Mouse (Mus musculus): ENCODE measurements around the gene Zfp511. TPM values are rescaled to one million over a fixed set of nuclear protein-coding genes. Genes with fewer than 3 reads are reported as not detected.
A peak's percentile ranks its signal among the peaks of the same experiment; 100 is the strongest.

The Zfp511 gene
- polyA plus RNA-seq, 1 experiment from 2014 or later, result 42.6 TPM

DNA sequence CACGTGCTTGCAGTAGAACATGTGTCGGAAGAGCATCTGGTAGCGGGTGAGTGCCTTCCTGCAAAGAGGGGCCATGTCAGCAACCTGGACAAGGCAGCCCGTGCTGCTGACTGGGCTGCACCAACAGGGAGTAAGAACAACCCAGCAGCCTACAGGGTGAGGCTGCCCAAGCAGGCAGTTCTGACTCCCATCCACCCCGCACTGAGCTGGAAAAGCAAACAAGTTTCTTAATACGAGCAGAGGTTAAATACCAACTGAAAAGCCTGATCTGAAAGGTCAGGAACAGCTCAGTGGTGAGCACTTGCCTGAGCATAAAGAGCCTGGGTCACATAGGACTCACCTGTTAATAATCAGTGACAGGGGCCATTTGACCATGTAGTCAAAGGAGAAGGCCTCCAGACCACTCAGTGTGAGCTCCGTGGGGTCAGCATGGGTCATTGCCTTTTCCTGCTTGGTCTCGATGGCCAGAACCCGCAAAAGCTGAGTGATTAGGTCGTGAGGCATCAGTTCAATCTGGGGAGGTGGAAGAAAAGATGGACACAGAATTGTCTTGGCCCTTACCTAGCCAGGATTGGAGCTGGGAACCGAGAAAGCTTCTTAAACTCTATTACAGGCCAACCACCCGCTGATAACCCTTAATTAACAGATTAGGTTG, 35.0 kb upstream of the Zfp511 start:
- Histone ChIP-seq H3K27me3 (ENCODE audit: control insufficient read depth, insufficient read depth, low read length) (no peaks in the 10 kb centered on the region), H3K9me3 (ENCODE audit: control insufficient read depth, low read length) (no peaks in the 10 kb centered on the region), H3K9ac (ENCODE audit: low read length) (no peak overlapping the region), H3K36me3 (ENCODE audit: control insufficient read depth, insufficient read depth, low read length) (peaks cover 28% of the 10 kb centered on the region), H3K4me3 (ENCODE audit: low read depth, low read length) (no peak overlapping the region), H3K27ac (ENCODE audit: low read depth, low read length) (no peak overlapping the region), H3K4me1 (replicated peaks; ENCODE audit: control insufficient read depth, insufficient read depth, low read length) (no peaks in the 10 kb centered on the region), H3K4me2 (ENCODE audit: low read depth, low read length, severe bottlenecking) (no peak overlapping the region)
- 45% methylated on average over 12 of the region's 12 CpGs for WGBS
- ATAC-seq (replicated peaks; ENCODE audit: low FRiP score) (no peak), DNase-seq (ENCODE audit: low spot score) (no peak)

DNA sequence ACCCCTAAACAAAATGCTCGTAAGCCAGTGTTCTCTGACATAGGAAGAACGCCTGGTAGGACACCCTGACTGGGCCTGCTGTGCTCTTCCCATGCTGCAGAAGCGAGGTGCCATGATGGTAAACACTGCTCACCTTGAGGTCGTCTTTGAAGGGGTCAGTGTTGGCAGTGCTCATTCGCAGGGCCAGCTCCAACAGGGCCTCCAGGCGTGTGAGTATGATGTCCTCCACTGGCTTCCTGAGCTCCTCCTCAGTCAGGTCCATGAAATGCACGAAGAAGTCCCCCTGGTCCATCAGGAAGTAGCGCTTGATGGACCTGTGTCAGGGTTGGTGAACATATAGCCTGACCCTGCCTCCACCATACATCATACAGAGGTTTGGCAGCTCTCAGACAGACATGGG, 31.5 kb upstream of the Zfp511 start:
- H3K36me3 ChIP-seq (ENCODE audit: control insufficient read depth, insufficient read depth, low read length), result peaks cover 21% of the 10 kb centered on the region
- no peak overlapping the region for H3K4me3 ChIP-seq (ENCODE audit: low read depth, low read length)
- no peaks in the 10 kb centered on the region for H3K4me1 ChIP-seq (replicated peaks; ENCODE audit: control insufficient read depth, insufficient read depth, low read length)
- H3K27me3 ChIP-seq (ENCODE audit: control insufficient read depth, insufficient read depth, low read length), result no peaks in the 10 kb centered on the region
- H3K9ac ChIP-seq (ENCODE audit: low read length), result no peak overlapping the region
- no peak overlapping the region for H3K4me2 ChIP-seq (ENCODE audit: low read depth, low read length, severe bottlenecking)
- no peak for ATAC-seq (replicated peaks; ENCODE audit: low FRiP score)
- WGBS, result 88% methylated on average over 8 of the region's 8 CpGs
- DNase-seq (ENCODE audit: low spot score), result no peak
- no peak overlapping the region for H3K27ac ChIP-seq (ENCODE audit: low read depth, low read length)
- H3K9me3 ChIP-seq (ENCODE audit: control insufficient read depth, low read length), result no peaks in the 10 kb centered on the region

GRCm38 (mm10) chr7:140006861-140007611, 29.2 kb upstream of the Zfp511 start:
- ATAC-seq (replicated peaks; ENCODE audit: low FRiP score) (no peak), DNase-seq (ENCODE audit: low spot score) (peak; percentile 30)
- Histone ChIP-seq H3K9ac (ENCODE audit: low read length) (no peak overlapping the region), H3K9me3 (ENCODE audit: control insufficient read depth, low read length) (no peaks in the 10 kb centered on the region), H3K36me3 (ENCODE audit: control insufficient read depth, insufficient read depth, low read length) (peaks cover 10% of the 10 kb centered on the region), H3K4me3 (ENCODE audit: low read depth, low read length) (no peak overlapping the region), H3K4me2 (ENCODE audit: low read depth, low read length, severe bottlenecking) (no peak overlapping the region), H3K27ac (ENCODE audit: low read depth, low read length) (no peak overlapping the region), H3K4me1 (replicated peaks; ENCODE audit: control insufficient read depth, insufficient read depth, low read length) (no peaks in the 10 kb centered on the region), H3K27me3 (ENCODE audit: control insufficient read depth, insufficient read depth, low read length) (no peaks in the 10 kb centered on the region)
- 93% methylated on average over 9 of the region's 9 CpGs for WGBS

DNA sequence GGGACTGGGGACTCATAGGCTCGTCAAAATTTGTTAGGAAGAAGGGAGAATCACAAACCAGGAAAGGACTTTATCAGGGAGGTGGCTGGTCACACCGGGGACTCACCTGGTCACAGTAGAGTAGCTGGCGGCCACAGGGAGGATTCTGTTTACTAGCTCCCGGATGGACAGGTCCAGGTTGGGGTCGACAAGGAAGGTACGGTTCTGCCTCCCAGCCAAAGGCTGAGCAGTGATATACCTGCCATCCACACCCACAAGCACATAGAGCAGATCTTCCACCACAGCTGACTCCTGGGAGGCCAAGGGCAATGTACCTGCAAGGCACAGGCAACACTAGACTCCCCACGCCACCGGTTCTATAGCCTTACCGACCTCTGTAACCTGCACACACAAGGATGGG, 28.4 kb upstream of the Zfp511 start:
- no peak overlapping the region for H3K9ac ChIP-seq (ENCODE audit: low read length)
- no peaks in the 10 kb centered on the region for H3K9me3 ChIP-seq (ENCODE audit: control insufficient read depth, low read length)
- ATAC-seq (replicated peaks; ENCODE audit: low FRiP score), result no peak
- H3K4me2 ChIP-seq (ENCODE audit: low read depth, low read length, severe bottlenecking), result no peak overlapping the region
- WGBS, result 94% methylated on average over 9 of the region's 9 CpGs
- no peaks in the 10 kb centered on the region for H3K4me1 ChIP-seq (replicated peaks; ENCODE audit: control insufficient read depth, insufficient read depth, low read length)
- H3K27me3 ChIP-seq (ENCODE audit: control insufficient read depth, insufficient read depth, low read length), result no peaks in the 10 kb centered on the region
- H3K36me3 ChIP-seq (ENCODE audit: control insufficient read depth, insufficient read depth, low read length), result peaks cover 10% of the 10 kb centered on the region
- no peak for DNase-seq (ENCODE audit: low spot score)
- no peak overlapping the region for H3K4me3 ChIP-seq (ENCODE audit: low read depth, low read length)
- no peak overlapping the region for H3K27ac ChIP-seq (ENCODE audit: low read depth, low read length)

DNA sequence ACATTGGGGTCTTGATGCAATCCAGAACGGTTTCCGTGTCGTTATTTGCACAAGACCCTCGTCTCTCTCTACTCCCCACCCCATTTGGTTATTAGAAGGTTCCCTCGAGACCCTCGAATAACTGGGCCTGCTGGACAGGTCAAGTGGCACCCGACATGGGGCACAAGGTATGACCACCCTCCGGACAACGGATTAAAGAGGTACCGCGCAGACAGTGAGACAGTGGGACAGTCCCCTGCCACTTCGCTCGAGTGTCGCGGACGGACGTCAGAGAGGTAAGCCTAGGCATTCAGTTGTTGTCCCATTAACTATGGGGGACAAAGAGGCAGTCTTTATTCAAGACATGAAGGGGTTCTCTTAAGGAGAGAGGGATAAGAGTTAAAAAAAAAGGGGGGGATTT, 24.9 kb upstream of the Zfp511 start:
- Histone ChIP-seq H3K9ac (ENCODE audit: low read length) (no peak overlapping the region), H3K36me3 (ENCODE audit: control insufficient read depth, insufficient read depth, low read length) (no peaks in the 10 kb centered on the region; the same call in 1 of the 2 replicates), H3K27ac (ENCODE audit: low read depth, low read length) (no peak overlapping the region), H3K4me3 (ENCODE audit: low read depth, low read length) (no peak overlapping the region), H3K27me3 (ENCODE audit: control insufficient read depth, insufficient read depth, low read length) (no peaks in the 10 kb centered on the region), H3K4me2 (ENCODE audit: low read depth, low read length, severe bottlenecking) (no peak overlapping the region), H3K4me1 (replicated peaks; ENCODE audit: control insufficient read depth, insufficient read depth, low read length) (no peaks in the 10 kb centered on the region), H3K9me3 (ENCODE audit: control insufficient read depth, low read length) (no peaks in the 10 kb centered on the region; the same call in 1 of the 2 replicates)
- DNase-seq (ENCODE audit: low spot score) (no peak), ATAC-seq (replicated peaks; ENCODE audit: low FRiP score) (no peak)
- WGBS, result 95% methylated on average over 17 of the region's 17 CpGs

GRCm38 (mm10) chr7:140031771-140032170, 4.4 kb upstream of the Zfp511 start:
- no peak overlapping the region for H3K4me2 ChIP-seq (ENCODE audit: low read depth, low read length, severe bottlenecking)
- no peak for ATAC-seq (replicated peaks; ENCODE audit: low FRiP score)
- no peak for DNase-seq (ENCODE audit: low spot score)
- WGBS, result 94% methylated on average over 12 of the region's 12 CpGs
- no peak overlapping the region for H3K9ac ChIP-seq (ENCODE audit: low read length)
- no peaks in the 10 kb centered on the region; the same call in 1 of the 2 replicates for H3K4me1 ChIP-seq (replicated peaks; ENCODE audit: control insufficient read depth, insufficient read depth, low read length)
- H3K36me3 ChIP-seq (ENCODE audit: control insufficient read depth, insufficient read depth, low read length), result peaks cover 29% of the 10 kb centered on the region
- H3K9me3 ChIP-seq (ENCODE audit: control insufficient read depth, low read length), result no peaks in the 10 kb centered on the region
- H3K27ac ChIP-seq (ENCODE audit: low read depth, low read length), result no peak overlapping the region
- no peak overlapping the region for H3K4me3 ChIP-seq (ENCODE audit: low read depth, low read length)
- no peaks in the 10 kb centered on the region for H3K27me3 ChIP-seq (ENCODE audit: control insufficient read depth, insufficient read depth, low read length)

DNA sequence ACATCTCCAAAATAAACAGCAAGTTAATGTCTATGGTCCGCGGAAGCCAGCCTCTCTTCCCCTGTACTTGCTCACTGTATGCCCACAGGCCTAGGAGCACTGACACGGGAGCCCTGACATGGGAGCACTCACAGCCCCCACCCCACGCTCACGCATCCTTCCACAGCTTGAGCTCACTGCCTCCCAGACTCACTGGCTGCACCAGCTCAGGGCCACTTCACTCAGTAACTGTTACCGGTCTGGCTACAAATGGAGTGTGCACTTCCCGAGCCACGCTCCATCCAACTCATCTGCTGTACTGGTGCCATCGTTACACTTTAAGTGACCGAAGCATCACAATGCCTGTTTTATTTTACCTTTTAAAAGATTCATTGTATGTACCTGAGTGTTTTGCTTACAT, 3.8 kb upstream of the Zfp511 start:
- no peak overlapping the region for H3K4me3 ChIP-seq (ENCODE audit: low read depth, low read length)
- H3K27ac ChIP-seq (ENCODE audit: low read depth, low read length), result no peak overlapping the region
- H3K27me3 ChIP-seq (ENCODE audit: control insufficient read depth, insufficient read depth, low read length), result no peaks in the 10 kb centered on the region
- ATAC-seq (replicated peaks; ENCODE audit: low FRiP score) (no peak), DNase-seq (ENCODE audit: low spot score) (no peak)
- H3K4me1 ChIP-seq (replicated peaks; ENCODE audit: control insufficient read depth, insufficient read depth, low read length), result no peaks in the 10 kb centered on the region; the same call in 1 of the 2 replicates
- 95% methylated on average over 10 of the region's 10 CpGs for WGBS
- H3K9ac ChIP-seq (ENCODE audit: low read length), result no peak overlapping the region
- H3K36me3 ChIP-seq (ENCODE audit: control insufficient read depth, insufficient read depth, low read length), result peaks cover 29% of the 10 kb centered on the region
- no peak overlapping the region for H3K4me2 ChIP-seq (ENCODE audit: low read depth, low read length, severe bottlenecking)
- H3K9me3 ChIP-seq (ENCODE audit: control insufficient read depth, low read length), result no peaks in the 10 kb centered on the region

DNA sequence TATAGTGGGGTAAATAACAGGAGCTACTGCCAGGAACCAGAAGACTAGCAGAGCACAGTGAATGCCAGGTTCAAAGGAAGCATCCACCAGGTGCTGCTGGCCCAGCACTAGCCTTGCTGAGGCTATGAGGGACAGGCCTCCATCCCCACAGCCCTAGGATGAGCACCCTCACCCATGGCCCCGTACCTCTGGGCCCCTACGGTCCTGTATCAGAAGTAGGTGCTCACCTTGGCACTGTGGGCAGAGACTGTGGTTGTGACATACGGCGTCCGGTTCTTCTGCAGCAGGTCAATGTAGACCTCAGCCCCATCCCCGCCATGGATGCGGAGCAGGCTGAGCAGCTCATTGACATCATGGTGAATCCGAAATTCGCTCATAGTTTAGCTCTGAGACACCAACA, 2.8 kb upstream of the Zfp511 start:
- 97% methylated on average over 9 of the region's 9 CpGs for WGBS
- no peaks in the 10 kb centered on the region for H3K27me3 ChIP-seq (ENCODE audit: control insufficient read depth, insufficient read depth, low read length)
- H3K4me2 ChIP-seq (ENCODE audit: low read depth, low read length, severe bottlenecking), result no peak overlapping the region
- H3K27ac ChIP-seq (ENCODE audit: low read depth, low read length), result no peak overlapping the region
- H3K4me1 ChIP-seq (replicated peaks; ENCODE audit: control insufficient read depth, insufficient read depth, low read length), result no peaks in the 10 kb centered on the region; the same call in 1 of the 2 replicates
- DNase-seq (ENCODE audit: low spot score) (no peak), ATAC-seq (replicated peaks; ENCODE audit: low FRiP score) (no peak)
- H3K9ac ChIP-seq (ENCODE audit: low read length), result no peak overlapping the region
- peaks cover 24% of the 10 kb centered on the region for H3K36me3 ChIP-seq (ENCODE audit: control insufficient read depth, insufficient read depth, low read length)
- H3K9me3 ChIP-seq (ENCODE audit: control insufficient read depth, low read length), result no peaks in the 10 kb centered on the region
- no peak overlapping the region for H3K4me3 ChIP-seq (ENCODE audit: low read depth, low read length)

Data from forebrain, embryonic 11.5 days (tissue).